Mouse (Mus musculus) splenic B cell, adult 2 months (primary cell): ENCODE data around the gene Txlna.

Experiments
- DNase-seq: peaks from one replicate; pipeline ENCODE4 v3.0.0-alpha.2; 2011; ENCODE audit warnings: low read depth, low spot score
- H3K27me3 ChIP-seq: 2 replicates; pipeline ENCODE4 v1.6.1; 2012; ENCODE audit warnings: mild to moderate bottlenecking, low read length, moderate library complexity, mixed read lengths; ENCODE audit not compliant: control insufficient read depth, poor library complexity, insufficient read depth, severe bottlenecking
- H3K36me3 ChIP-seq: 2 replicates; pipeline ENCODE4 v1.6.1; 2012; ENCODE audit warnings: mild to moderate bottlenecking, low read length, moderate library complexity, mixed read lengths; ENCODE audit not compliant: control insufficient read depth, poor library complexity, insufficient read depth, severe bottlenecking

Gene Txlna

DNA sequence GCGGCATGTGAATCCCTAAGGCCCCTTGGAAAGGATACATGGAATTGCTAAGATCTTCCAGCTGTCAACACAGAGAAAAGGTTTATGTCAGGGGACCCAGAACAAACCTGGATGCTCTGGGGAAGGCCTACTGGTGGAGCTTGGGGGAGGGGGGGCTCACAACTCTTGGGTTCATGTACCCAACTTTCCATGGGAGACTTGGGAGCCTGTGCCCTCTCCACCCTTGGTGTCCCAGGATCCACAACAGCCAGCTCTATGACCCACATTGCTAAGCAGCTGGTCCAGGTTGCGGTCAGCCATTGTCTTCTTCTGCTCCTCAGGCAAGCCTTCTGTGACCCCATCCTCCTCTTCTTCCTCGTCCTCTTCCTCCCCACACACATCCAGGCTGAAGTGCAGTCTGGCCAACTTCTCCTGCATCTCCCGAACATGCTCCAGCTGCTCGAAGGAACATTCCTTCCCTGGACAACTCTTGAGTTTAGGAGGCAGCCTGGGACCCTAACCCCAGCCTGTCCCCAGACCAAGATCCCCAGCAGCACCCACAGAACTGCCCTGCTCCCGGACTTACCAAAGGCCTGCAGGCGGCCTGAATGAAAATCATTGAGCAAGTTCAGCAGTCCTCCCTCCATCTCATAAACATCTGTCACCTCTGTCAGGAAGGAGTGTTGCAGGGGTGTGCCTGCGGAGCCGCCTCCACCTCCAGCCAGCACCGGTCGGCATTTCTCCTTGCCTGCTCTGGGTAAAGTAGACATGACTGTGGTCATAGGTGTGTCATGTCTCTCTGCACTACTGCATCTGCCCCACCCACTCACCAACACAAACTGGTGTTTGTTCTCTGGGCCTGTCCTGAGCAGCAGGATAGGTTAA lies 20.2 kb downstream of the Txlna start:
- Histone ChIP-seq H3K36me3 (no peaks in the 10 kb centered on the region; the same call in 1 of the 2 replicates), H3K27me3 (no peaks in the 10 kb centered on the region)
- DNase-seq: no peak

DNA sequence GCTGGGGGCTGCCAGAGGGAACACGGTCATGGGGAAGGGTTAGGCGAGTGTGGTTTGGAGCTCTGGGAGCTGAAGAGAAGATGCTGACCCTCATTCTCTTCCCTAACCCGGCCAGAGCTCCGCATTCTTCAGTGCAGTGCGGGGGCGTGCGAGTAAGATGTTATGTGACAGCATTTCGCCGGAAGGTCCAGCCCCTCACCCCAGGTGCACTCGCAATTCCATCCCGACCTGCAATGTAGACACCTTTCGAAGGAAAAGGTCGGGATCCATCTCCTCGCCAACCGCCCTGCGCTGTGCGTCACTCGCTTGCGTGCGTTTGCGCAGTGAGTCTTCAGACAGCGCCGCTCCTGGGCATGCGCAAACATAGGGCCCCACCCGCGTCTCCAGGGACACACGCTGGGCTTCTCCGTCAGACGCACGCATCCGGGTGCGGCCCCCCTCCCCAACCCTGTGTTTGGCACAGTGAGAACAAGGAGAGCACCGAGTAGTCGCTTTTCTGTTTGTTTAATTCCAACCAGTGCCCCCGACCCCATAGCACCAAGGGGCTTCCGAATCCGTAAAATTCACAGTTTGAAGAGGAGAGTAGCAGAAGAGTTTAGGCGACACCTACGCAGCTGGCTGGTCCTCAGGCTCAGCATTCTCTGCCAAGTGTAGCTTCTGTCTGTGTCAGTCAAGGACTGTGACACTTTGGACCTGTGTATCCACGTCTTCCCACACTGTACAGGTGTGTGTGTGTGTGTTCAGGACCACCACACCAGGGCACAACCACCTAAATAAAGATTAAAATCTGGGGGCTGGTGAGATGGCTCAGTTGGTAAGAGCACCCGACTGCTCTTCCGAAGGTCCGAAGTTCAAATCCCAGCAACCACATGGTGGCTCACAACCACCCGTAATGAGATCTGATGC lies 21.8 kb downstream of the Txlna start, which contains the start of gene Iqcc:
Gene Iqcc (minus strand): TSS at position 314 of the 906 bp plus-strand sequence.
- DNase-seq: peak; percentile 97
- H3K27me3 ChIP-seq: no peaks in the 10 kb centered on the region
- no peaks in the 10 kb centered on the region; the same call in 1 of the 2 replicates for H3K36me3 ChIP-seq

DNA sequence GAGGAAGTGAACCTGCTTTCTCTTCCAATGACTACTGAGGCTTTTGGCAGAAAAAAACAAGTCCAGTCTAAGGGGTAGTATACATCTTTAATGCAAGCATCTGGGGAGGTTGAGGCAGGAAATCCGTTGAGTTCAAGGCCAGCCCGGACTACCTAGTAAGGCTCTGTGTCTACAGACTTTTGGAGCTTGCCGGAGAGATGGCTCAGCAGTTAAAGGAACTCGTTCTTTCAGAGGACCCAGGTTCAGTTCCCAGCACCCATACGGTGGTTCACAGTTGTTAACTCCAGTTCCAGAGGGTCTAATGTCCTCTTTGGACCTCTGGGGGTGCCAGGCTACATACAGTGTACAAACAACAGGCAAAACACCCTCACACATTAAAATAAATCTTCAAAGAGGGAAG lies 22.8 kb downstream of the Txlna start:
- H3K36me3 ChIP-seq: no peaks in the 10 kb centered on the region; the same call in 1 of the 2 replicates
- no peaks in the 10 kb centered on the region for H3K27me3 ChIP-seq
- no peak for DNase-seq

DNA sequence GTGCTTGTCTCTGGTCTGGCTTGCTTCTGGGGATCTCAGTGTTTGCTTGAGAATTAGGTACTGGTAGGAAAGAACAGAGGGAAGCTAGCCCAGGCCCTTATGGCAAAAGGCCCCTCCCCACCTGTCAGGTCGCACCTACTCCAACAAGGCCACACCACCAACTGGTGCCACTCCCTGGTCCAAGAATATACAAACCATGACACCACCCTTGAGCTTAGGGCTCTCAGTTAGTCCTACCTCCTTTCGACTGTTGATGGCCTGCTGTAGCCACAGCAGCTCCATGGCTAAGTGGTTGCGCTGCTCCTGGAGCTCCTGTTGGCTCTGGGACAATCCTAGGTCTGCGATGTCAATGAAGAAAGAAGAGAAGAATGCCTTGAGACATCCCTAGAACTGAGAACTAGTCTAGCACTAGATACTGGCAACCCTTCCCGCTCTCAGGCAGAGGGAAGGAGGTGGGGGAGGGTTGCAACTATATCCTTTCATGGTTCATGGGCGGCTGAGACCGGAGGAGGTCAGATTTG lies 23.7 kb downstream of the Txlna start:
- no peak for DNase-seq
- Histone ChIP-seq H3K27me3 (no peaks in the 10 kb centered on the region), H3K36me3 (no peaks in the 10 kb centered on the region; the same call in 1 of the 2 replicates)

GRCm38 (mm10) chr4:129616631-129617030 lies 24.2 kb downstream of the Txlna start:
- DNase-seq: no peak
- H3K36me3 ChIP-seq: no peaks in the 10 kb centered on the region; the same call in 1 of the 2 replicates
- no peaks in the 10 kb centered on the region for H3K27me3 ChIP-seq

- DNase-seq: no peak
- H3K27me3 ChIP-seq: no peaks in the 10 kb centered on the region
- H3K36me3 ChIP-seq: no peaks in the 10 kb centered on the region; the same call in 1 of the 2 replicates
These were observed 25.0 kb downstream of the Txlna start for GRCm38 (mm10) chr4:129615801-129616290.

GRCm38 (mm10) chr4:129614093-129614492 lies 26.8 kb downstream of the Txlna start, which contains the start of gene Dcdc2b:
Gene Dcdc2b (minus strand): TSS chr4:129614257.
- no peak for DNase-seq
- H3K36me3 ChIP-seq: no peaks in the 10 kb centered on the region; the same call in 1 of the 2 replicates
- H3K27me3 ChIP-seq: no peaks in the 10 kb centered on the region

DNA sequence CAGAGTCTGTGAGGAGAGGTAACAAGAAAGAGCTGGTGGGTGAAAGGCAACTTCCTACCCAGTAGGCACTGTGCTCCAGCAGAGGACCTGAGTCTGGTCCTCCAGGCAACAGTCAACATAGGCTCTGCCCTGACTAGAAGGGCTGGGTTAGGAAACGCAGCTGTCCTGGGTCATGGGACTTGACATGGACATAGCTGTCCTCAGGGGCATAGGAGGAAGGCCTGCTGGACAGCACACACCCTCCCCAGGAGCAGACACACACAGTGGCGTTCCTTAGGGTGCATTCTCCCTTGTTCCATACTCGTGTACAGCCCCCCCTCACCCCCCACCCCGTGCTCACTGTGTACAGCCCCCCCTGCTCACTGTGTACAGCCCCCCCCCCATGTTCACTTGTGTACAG lies 30.4 kb downstream of the Txlna start:
- Histone ChIP-seq H3K27me3 (no peaks in the 10 kb centered on the region), H3K36me3 (peaks cover 5% of the 10 kb centered on the region; the same call in 1 of the 2 replicates)
- DNase-seq: no peak

- peaks cover 8% of the 10 kb centered on the region for H3K36me3 ChIP-seq
- DNase-seq: no peak
- no peaks in the 10 kb centered on the region for H3K27me3 ChIP-seq
These were observed 30.8 kb downstream of the Txlna start for GRCm38 (mm10) chr4:129610026-129610425.

DNA sequence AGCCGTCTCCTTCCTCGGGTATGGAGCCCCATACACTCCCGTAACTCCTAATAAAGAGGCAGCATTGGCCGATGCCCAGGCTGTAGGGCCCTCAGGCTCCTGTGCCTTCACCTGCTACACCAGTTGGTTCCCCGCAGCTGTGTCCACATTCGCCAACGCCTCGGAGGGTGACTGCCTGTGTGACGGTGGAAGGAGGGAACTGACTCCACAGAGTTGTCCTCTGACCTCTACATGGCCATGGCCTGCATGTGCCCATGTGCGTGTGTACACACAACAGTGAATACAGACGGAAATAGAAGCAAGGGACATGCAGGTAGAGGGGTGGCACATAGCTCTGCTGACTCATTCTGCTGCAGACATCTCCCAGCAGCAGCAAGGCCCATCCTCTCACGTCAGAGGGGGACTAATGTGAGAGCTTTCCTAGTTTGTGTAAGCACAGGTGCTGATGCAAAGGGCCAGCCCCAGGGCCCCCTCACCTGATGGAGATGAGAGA lies 31.7 kb downstream of the Txlna start:
- DNase-seq: no peak
- Histone ChIP-seq H3K27me3 (no peaks in the 10 kb centered on the region), H3K36me3 (peaks cover 8% of the 10 kb centered on the region)

DNA sequence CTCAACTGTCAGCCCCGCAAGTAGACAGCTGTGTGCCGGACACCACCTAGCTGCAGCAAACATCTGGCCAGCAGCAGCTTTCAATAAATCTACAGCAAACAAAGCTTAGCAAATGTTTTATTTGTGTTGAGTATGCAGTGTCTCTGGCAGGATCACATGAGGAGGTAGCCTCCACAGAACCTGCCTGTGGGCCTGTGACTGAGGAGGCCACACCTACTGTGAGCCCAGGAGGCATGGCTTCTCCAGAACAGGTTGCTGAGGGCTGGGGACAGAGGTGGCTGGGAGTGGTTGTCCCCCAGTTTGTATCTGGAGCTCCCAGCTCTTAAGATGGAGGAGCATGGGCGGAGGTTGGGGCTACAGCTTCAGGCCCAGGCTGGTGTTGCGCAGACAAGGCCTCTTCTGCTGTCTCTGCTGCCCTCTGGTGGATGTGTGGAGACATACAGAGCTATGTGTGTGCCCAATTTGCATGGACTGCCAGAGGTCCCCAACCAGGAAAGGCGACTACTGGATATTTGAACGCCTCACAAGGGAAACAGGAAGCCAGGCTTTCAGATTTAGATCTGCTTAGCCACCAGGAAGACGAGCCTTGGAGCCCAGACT lies 32.3 kb downstream of the Txlna start:
- peaks cover 8% of the 10 kb centered on the region for H3K36me3 ChIP-seq
- peak; percentile 93 for DNase-seq
- H3K27me3 ChIP-seq: no peaks in the 10 kb centered on the region

DNA sequence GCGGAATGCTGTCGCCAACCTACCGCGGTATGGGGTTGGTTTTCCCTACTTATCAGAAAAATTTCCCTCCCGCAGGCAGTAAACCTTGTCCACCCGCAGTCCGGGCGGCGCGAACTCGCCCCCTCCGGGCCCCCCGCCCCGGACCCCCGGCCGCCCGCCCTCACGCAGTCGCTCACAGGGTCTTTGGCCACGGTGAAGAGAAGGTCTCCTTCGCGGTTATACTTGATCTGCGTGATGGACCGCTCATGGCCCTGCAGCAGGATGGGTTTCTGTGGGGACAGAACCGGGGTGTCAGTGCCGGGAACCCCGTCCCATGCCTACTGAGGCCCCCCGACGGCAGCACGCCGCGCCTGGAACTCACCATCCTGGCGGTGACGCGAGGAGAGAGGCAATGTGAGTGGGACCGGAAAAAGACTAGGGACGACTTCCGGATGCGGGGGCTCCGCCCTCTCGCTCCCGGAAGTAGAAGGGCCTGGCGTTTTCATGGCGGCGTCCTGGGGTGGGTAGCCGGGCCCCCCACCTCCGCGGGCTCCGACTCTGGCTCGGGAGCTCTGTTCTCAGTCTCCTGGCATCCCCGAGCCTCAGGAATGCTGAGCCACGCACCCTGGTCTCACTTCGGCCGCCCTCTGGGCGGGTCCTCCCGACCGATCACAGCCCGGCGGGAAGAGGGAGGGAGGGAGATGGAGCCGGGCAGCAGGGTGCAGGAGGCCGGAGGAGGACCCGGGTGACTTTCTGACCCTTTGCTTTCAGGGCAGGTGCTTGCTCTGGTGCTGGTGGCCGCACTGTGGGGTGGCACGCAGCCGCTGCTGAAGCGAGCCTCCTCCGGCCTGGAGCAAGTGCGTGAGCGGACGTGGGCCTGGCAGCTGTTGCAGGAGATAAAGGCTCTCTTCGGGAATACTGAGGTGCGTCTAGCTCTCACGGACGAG lies 40.4 kb downstream of the Txlna start, which contains the start of the genes Eif3i and Tmem234:
Gene Eif3i (minus strand): TSS at position 416 of the 926 bp plus-strand sequence.
Gene Tmem234 (plus strand): TSS at position 436 of the 926 bp plus-strand sequence.
- no peaks in the 10 kb centered on the region for H3K27me3 ChIP-seq

DNA sequence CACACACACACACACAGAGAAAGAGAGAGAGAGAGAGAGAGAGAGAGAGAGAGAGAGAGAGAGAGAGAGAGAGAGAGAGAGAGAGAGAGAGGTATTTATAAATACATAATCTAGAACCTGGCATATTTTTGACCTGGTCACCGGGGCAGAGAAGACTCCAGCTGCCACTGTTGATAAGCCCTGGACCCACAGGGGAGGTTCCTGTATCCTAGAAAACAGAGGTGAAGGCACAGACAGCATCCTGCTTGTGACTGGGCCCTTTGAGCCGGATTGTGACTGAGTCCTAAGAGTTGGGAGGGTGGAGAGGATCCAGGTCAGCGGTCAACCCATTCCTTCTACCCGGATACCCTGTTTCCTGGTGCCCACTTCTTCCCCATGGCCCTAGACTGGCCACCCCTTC lies 52.0 kb downstream of the Txlna start:
- no peaks in the 10 kb centered on the region for H3K27me3 ChIP-seq
- no peak for DNase-seq
- peaks cover 2% of the 10 kb centered on the region for H3K36me3 ChIP-seq

More for the DNA sequence above, 40.4 kb downstream of the Txlna start, which contains the start of the genes Eif3i and Tmem234:
- peak; percentile 85 for DNase-seq
- H3K36me3 ChIP-seq: peaks cover 7% of the 10 kb centered on the region
